8 mouse cellular contexts compared by ENCODE assay signal in the genomic region with DNA sequence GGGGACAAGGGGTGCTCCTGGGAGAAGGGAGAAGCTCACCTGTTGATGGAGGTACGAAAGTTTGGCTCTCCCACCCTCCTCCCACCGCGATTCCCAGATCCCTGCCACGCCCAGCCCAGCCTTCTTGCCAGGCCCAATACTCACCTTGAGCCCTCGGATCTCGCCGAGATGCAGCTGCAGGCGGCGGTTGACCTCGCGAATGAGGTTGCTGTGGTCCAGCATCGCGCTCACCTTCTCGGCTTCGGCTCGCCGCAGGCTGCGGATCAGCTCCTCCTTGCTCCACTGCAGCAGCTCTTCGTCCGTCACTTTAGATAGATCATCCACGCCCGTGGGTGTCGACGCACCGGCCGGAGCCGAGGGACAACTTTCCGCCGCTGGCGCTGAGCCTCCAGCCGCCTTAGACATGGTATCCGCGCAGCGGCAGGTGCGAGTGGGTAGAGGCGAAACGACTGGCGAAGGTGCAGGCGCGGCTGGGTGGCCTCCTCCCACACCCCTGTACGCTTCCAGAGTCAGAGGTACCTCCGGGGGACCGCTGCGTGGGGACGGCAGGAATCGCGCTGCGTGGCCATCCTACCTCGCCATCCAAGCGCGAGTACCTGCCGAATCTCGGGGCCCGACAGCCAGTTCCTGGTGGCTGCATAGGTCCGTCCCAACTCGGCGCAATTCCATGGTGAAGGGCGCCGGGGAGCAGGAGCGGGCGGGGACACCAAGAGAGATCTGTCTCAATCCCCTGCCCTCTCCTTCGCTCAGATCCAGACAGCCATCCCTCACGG. TPM values are rescaled to one million over a fixed set of nuclear protein-coding genes. Genes with fewer than 3 reads are reported as not detected.
A peak's percentile ranks its signal among the peaks of the same experiment; 100 is the strongest.
DNase-seq lines count a peak whose midpoint lies in the region; ATAC-seq and TF ChIP-seq lines count a peak whose summit lies in the region.

No protein-coding gene starts in this region.

- no peaks in the 10 kb centered on the region for H3K36me3 ChIP-seq in heart, embryonic 13.5 days
- H3K36me3 ChIP-seq in limb, embryonic 10.5 days = no peaks in the 10 kb centered on the region
- H3K36me3 ChIP-seq in midbrain, embryonic 13.5 days = no peaks in the 10 kb centered on the region
- no peaks in the 10 kb centered on the region for H3K36me3 ChIP-seq in thymus, adult 2 months (ENCODE audit: control insufficient read depth, insufficient read depth, low read length)

- H3K27ac ChIP-seq in heart, embryonic 13.5 days (replicated peaks) = no peak overlapping the region
- peak overlapping the region; percentile 46; the same call in 1 of the 2 replicates for H3K27ac ChIP-seq in limb, embryonic 10.5 days
- H3K27ac ChIP-seq in midbrain, embryonic 13.5 days = peak overlapping the region; percentile 88
- no peak overlapping the region for H3K27ac ChIP-seq in thymus, adult 2 months (ENCODE audit: control insufficient read depth, insufficient read depth, low read length)

- peak overlapping the region; percentile 62 for H3K4me3 ChIP-seq in heart, embryonic 13.5 days
- H3K4me3 ChIP-seq in limb, embryonic 10.5 days = peak overlapping the region; percentile 68
- H3K4me3 ChIP-seq in midbrain, embryonic 13.5 days (replicated peaks) = peak overlapping the region; percentile 63
- no peak overlapping the region for H3K4me3 ChIP-seq in thymus, adult 2 months (ENCODE audit: control insufficient read depth, insufficient read depth, low read length)

- 0 out of 2 replicates have a peak, but pooled peaks have one; percentile 14 for ATAC-seq in heart, embryonic 13.5 days (ENCODE audit: extremely low read depth, insufficient number of reproducible peaks, low FRiP score, low TSS enrichment)
- peak; percentile 67 for ATAC-seq in midbrain, embryonic 13.5 days

- TF ChIP-seq CTCF in thymus, adult 2 months (IDR thresholded peaks at IDR 0.05; ENCODE audit: borderline replicate concordance, control insufficient read depth, extremely low read depth, insufficient read depth, low read length, poor library complexity) = no peak

- peaks cover 9% of the 10 kb centered on the region for H3K4me1 ChIP-seq in heart, embryonic 13.5 days
- peaks cover 9% of the 10 kb centered on the region for H3K4me1 ChIP-seq in limb, embryonic 10.5 days
- H3K4me1 ChIP-seq in midbrain, embryonic 13.5 days (replicated peaks) = peaks cover 11% of the 10 kb centered on the region
- no peaks in the 10 kb centered on the region for H3K4me1 ChIP-seq in thymus, adult 2 months (replicated peaks; ENCODE audit: control insufficient read depth, insufficient read depth, low read length)

- peak; percentile 12 to 24 for DNase-seq in adrenal gland, adult 18-20 months (ENCODE audit: low spot score in 2 of 2)
- DNase-seq in adrenal gland, adult 8-10 months = no peak
- peak; percentile 10 for DNase-seq in urinary bladder, postnatal 14 days (ENCODE audit: low spot score)
- DNase-seq in urinary bladder, adult 2 months (ENCODE audit: low spot score) = no peak
- peak; percentile 62 for DNase-seq in limb, embryonic 10.5 days (ENCODE audit: low spot score)
- DNase-seq in thymus, adult 2 months = no peak

- H3K27me3 ChIP-seq in heart, embryonic 13.5 days (replicated peaks) = peaks cover 49% of the 10 kb centered on the region
- peaks cover 49% of the 10 kb centered on the region for H3K27me3 ChIP-seq in limb, embryonic 10.5 days (ENCODE audit: low read depth, poor library complexity, severe bottlenecking)
- H3K27me3 ChIP-seq in midbrain, embryonic 13.5 days = peaks cover 18% of the 10 kb centered on the region
- H3K27me3 ChIP-seq in thymus, adult 2 months (ENCODE audit: control insufficient read depth, insufficient read depth, low read length) = no peaks in the 10 kb centered on the region; the same call in 1 of the 2 replicates

- H3K9me3 ChIP-seq in heart, embryonic 13.5 days = no peaks in the 10 kb centered on the region
- no peaks in the 10 kb centered on the region for H3K9me3 ChIP-seq in limb, embryonic 10.5 days (replicated peaks)
- no peaks in the 10 kb centered on the region for H3K9me3 ChIP-seq in midbrain, embryonic 13.5 days

- under 1% methylated on average over 61 of the region's 63 CpGs for WGBS in heart, embryonic 13.5 days
- under 1% methylated on average over 62 of the region's 63 CpGs for whole genome bisulfite sequencing in limb, embryonic 10.5 days
- WGBS in midbrain, embryonic 13.5 days = under 1% methylated on average over 60 of the region's 63 CpGs
- 6% methylated on average over 63 of the region's 63 CpGs for WGBS in thymus, adult 2 months

- H3K9ac ChIP-seq in heart, embryonic 13.5 days = peak overlapping the region; percentile 74
- peak overlapping the region; percentile 70 for H3K9ac ChIP-seq in midbrain, embryonic 13.5 days (replicated peaks)

- H3K4me2 ChIP-seq in heart, embryonic 13.5 days = peak overlapping the region; percentile 98
- H3K4me2 ChIP-seq in midbrain, embryonic 13.5 days (replicated peaks) = peak overlapping the region; percentile 94

- no peak for TF ChIP-seq POLR2A in thymus, adult 2 months (IDR thresholded peaks at IDR 0.05; ENCODE audit: control insufficient read depth, extremely low read depth, insufficient read depth, low read length, poor library complexity)

RNA-seq across cellular contexts. Expression of a gene that starts 0.8 kb away (rescaled TPM):
- 1 to 10 TPM; 4.3 to 5.0 TPM for total RNA-seq in adrenal gland, adult 18-20 months (2021)
- 1 to 10 TPM; 3.0 to 9.4 (median 5.9) TPM for total RNA-seq in adrenal gland, adult 8-10 months (2022)
- polyA plus RNA-seq in urinary bladder, adult 2 months (2012; rRNA removed) = 0.78 and 1.0 TPM in 2 replicates
- 0.80 and 1.1 TPM in 2 replicates for polyA plus RNA-seq in heart, embryonic 13.5 days (2015; fragmentation: Nextera tagmentation; extraction: Ambion mirVana)
- 1.2 and 1.5 TPM in 2 replicates for polyA plus RNA-seq in limb, embryonic 10.5 days (2016; fragmentation: Nextera tagmentation; extraction: Ambion mirVana)
- 17.9 and 20.6 TPM in 2 replicates for polyA plus RNA-seq in midbrain, embryonic 13.5 days (2015; fragmentation: Nextera tagmentation; extraction: Ambion mirVana)
- 0.43 and 0.58 TPM in 2 replicates for polyA plus RNA-seq in thymus, adult 2 months (2012; rRNA removed)

Comparison
In these comparisons a context has a peak if more than half of its experiments do, and no peak if none do; other contexts are left out.
1. DNase-seq: peak in adrenal gland, adult 18-20 months (2 of 2), urinary bladder, postnatal 14 days (single experiment) and limb, embryonic 10.5 days (single experiment); none in adrenal gland, adult 8-10 months (single experiment), urinary bladder, adult 2 months (single experiment) and thymus, adult 2 months (single experiment).
2. H3K27ac ChIP-seq: peak in limb, embryonic 10.5 days (single experiment) and midbrain, embryonic 13.5 days (single experiment); none in heart, embryonic 13.5 days (single experiment) and thymus, adult 2 months (single experiment).